Mouse (Mus musculus) spleen, adult 18-20 months (tissue): ENCODE results near the gene Cope.

Experiments used
- DNase-seq, 2 experiments: peaks; one replicate each; pipeline ENCODE4 v3.0.0; 2022; ENCODE audit warnings: mixed read lengths in 2 of 2

The Cope gene

DNA sequence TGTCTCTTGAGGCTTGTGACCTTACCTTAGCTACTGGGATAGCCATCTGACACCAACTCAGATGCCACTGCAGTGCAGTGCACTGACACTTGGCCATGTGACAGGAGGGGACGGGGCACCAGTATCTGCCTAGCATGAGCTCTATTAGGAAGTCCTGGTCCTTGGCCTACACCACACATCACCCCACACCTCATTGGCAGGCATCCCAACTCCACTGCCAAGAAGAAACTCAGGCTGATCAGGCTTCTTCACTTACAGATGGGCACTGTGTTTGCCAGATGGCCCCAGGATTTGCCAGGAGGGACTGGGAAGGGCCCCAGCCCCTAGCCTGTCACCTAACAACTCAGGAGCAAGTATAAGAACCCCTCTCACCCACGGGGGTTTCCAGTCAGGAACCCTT lies 11.1 kb downstream of the Cope start:
- DNase-seq, result no peak

GRCm38 (mm10) chr8:70315624-70316510 lies 13.5 kb downstream of the Cope start, which contains the start of gene Cers1:
Cers1 (plus strand) TSS chr8:70315775.
- DNase-seq, result peak in 1 of 2 experiments; percentile 34

GRCm38 (mm10) chr8:70316511-70317504 lies 14.5 kb downstream of the Cope start:
- DNase-seq, result no peak

DNA sequence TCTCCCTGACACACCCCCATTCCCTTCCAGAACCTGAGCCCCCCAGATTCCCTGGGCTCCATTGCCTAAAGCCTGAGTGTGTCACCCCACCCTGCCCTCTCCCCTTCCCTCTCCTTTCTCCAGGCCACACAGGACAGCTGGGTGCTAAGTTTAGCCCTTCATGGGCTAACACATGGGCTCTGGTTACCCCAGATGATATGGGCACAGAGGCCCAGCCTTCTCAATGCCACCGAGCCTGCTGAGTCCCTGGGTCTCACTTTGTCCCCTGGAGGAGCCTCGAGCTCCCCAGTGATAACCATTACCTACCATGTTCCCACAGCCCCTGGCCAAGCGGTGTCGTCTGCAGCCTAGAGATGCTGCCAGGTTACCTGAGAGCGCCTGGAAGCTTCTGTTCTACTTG lies 15.6 kb downstream of the Cope start:
- no peak for DNase-seq

DNA sequence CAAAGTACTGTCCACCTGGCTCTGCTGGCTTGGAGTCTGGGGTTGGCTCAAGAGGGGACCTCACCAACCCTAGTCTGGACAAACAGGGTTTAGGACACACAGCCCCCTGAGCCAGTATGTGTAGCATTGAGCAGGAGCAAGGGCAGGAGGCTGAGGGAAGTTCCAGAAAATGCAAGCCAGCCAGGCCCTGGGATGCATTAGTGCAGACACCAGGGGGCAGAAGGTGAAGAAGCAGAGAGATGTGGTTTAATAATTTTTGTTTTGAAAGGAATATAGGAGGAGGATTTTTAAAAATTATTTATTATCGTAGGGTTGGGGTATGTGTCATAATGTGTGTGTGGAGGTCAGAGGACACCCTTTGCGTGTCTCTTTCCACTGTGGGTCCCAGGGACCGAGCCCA lies 21.4 kb downstream of the Cope start:
- no peak for DNase-seq

- DNase-seq, result no peak
Measured at GRCm38 (mm10) chr8:70327512-70327911, 25.2 kb downstream of the Cope start.

DNA sequence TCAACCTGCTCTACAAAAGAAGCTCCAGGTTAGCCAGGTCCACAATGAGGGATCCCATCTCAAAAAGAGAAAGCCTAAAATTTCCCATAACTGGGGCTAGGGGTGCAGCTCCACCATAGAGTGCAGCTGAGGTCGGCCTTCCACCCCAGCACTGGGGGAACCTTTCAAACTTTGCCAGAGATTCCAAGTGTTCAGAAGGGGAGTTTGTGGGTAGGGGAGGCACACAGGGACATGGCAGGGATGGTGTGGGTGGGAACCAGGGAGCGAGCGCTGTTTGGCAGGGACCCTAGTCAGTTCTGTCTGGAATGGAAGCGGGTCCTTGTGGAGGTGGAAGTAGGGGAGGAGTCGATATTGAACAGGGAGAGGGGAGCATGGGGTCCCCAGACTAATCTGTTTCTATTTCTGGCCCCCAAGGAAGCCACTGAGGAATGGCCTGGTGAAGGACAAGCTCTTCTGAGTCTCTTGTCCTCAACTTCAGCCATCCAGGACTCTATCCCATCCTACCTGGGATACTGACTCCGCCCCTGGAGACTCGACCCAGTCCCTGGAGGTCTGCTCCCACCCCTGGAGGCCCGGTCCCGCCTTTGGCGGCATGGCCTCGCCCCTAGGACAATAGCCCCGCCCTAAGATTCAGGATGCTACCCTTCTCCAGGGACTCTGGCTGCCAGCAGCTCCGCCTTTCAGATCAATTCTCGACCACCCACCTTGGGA lies 27.0 kb downstream of the Cope start, which contains the start of gene Gdf1:
Gene Gdf1, plus strand, starts transcription at position 694 of the 711 bp plus-strand sequence.
- DNase-seq, result no peak

- no peak for DNase-seq
Measured at GRCm38 (mm10) chr8:70329835-70330740, 27.8 kb downstream of the Cope start.

DNA sequence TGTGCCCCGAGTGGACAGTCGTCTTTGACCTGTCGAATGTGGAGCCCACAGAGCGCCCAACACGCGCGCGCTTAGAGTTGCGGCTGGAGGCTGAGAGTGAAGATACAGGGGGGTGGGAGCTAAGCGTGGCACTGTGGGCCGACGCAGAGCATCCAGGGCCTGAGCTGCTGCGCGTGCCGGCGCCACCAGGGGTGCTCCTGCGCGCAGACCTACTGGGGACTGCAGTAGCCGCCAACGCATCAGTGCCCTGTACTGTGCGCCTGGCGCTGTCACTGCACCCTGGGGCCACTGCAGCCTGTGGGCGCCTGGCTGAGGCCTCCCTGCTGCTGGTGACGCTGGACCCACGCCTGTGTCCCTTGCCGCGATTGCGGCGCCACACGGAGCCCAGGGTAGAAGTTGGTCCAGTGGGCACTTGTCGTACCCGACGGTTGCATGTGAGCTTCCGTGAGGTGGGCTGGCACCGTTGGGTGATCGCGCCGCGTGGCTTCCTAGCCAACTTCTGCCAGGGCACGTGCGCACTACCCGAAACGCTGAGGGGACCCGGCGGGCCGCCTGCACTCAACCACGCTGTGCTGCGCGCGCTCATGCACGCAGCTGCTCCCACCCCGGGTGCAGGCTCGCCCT lies 28.5 kb downstream of the Cope start:
- DNase-seq, result no peak

DNA sequence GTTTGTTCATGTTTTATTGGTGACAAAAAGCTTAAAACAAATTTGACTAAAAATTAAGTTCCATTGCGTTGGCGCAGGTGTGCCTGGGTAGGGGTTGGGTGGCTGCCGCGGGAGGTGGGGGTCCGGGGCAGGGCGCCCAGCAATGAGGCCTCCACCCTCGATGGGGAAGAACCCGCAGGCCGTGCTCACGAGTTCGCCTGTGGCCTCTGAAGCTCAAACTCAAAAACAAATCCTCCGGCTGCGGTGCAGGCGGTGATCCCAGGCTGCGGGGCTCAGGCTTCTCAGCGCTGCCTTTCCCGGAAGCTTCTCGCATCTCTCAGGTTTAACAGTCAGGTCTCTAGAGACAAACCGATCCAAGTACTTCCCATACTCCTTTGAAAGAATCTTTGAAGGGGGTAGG lies 29.2 kb downstream of the Cope start:
- no peak for DNase-seq

DNA sequence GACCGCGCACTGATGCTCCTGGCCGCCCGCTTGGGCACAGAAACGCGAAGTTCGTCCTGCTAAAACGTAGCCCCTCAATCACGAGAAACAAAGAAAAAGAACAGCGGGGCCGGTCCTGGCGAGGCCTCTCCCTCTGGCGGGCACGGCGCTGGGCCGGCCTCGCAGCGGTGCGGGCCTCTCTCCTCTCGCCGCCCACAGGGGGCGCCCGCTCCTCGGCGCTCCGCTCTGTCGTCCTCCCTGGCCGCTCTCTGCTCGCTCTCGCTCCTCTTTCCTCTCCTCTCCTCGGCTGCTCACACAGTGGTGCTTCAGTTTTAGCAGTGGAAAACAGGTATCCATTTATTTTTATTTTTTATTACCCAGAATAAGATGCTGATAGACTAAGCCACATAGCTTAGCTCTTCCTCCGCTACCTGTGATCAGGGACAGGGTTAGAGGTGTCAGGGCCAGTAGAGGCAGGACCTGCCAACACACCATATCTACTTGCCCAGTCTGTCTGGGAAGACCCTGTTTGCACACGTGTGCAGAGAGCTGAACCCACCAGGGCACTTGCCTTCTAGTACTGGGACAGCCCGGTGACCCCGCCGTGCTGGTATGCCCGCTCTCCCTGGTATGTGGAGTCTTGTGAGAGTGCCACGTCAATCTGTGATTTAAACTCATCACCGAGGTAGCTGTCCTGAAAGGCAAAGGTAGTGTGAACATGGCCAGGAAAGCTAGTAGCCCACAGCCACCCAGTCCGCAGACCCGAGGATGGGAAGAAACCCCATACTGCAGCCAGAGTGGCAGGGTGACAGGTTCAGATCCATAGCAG lies 30.0 kb downstream of the Cope start:
- no peak for DNase-seq

DNA sequence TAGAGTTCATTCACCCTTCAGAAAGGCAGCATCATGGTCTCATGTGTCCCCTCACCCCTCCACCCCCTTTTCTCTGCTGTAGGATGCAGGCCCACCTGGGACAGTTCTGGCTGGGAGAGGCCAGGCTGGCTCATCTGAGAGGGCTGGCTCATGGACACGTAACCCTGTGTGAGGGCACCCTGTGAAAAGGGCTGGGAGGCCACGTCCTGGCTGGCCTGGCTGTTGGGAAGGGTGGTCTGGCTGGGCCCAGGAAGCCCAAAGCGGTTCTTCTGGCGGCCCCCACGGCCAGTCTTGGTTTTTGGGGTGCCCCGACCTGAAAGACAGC lies 30.5 kb downstream of the Cope start:
- DNase-seq, result no peak

DNA sequence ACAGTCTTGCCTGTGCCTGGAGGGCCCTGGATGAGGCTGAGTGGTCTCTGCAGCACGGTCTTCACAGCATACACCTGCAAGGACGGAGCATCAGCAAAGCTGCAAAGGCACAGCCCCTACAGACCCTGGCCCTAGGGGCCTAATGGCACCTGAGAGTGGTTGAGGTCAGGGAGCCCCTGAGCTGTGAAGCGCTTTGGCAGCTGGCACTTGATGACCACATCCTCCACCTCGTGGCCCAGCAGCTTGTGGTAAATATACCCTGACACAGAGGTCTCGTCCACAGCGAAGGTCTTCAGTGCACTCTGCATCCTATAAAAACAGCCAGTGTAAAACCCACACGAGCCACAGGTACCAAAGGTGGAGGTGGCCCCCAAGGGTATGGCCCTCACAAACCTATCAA lies 36.6 kb downstream of the Cope start:
- DNase-seq, result no peak

DNA sequence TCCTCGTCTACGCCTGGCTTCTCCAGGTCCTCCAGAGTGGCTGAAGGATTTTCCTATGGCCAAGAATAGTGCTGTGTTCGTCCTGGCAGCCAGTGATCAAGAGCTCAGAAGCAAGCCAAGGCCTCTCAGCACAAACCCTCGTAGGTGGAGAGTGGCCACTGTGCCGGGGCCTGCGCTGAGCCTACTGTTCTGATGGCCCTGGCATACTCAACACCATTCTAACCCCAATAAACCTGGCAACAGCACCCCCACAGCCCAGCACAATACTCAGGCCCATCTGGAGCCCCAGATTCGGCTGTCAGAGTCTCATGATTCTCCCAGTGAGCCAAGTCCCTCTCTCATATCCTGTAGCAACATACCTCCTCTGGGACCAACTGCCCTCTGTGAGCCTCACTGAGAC lies 38.3 kb downstream of the Cope start:
- DNase-seq, result no peak

- DNase-seq, result no peak
Measured at GRCm38 (mm10) chr8:70342007-70342406, 39.7 kb downstream of the Cope start.

DNA sequence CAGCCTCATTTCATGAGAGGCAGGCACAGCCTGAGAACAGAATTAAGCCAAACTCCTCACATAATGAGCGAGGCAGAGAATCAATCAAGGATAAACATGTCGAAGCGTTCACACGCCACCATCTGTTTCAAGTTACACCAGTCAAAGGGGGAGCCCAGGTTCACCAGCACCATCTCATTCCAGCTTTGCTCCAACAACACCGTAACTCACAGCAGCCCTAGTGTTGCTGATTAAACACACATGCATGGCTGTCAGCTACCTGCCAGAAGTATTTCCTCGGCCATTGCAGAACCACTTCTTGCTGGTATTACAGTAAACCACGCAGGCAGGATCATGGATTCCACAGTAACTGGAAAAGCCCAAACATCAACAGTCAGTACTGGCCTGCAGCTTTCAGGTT lies 40.8 kb downstream of the Cope start:
- no peak for DNase-seq

DNA sequence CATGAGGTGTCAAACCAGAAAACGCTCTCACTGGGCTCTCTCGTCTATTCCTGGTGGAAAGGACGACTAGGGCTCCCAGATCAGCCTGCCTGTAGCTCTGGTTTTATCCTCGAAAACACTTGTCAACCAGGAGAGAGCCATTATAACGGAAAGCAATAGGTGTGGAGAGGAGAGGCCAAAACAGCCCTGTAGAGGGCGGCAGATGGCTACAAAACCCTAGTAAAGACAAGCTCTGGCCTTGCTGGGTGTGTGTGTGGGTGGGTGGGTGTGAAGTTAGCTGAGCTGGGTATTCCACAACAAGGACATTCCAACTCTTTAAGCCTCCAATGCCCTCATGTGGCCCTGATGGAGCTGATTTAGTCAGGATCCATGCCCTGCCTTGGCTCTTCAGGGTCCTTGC lies 41.4 kb downstream of the Cope start:
- no peak for DNase-seq

DNA sequence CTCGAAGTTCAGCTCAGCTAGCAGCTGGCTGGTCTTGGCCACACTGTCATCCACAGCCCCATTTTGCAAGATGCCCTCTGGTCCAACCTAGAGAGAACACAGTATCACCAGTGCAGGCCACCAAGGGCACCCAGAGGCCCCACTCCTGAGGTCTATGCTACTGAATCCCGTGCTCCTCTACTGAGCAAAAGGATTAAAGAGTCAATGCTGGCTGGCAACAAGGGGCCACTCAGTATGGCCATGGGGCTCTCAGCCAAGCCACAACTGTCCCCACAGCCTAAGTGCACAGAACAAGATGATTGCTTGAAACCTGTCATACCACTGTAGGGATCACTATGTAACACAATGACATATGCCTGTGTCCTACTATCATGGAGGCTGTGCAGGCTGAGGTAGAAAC lies 42.0 kb downstream of the Cope start:
- DNase-seq, result no peak

DNA sequence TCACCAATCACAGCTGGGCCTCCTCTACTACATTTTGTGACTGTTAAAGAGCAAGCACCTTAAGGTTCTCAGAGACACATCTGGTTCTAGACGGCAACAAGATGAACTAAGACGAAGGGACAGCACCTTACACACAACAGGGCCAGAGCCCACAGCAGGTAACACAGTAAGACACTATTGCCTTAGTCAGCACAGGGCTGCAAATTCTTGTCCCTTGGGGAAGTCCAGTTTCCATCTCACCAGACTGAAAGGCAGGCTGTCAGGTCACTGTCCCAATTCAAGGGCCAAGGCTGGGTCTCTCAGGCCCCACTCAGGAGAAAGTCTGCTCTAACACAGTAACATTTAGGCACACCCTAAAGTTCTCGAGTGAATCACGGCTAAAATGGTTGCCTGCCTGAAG lies 45.1 kb downstream of the Cope start:
- no peak for DNase-seq

DNA sequence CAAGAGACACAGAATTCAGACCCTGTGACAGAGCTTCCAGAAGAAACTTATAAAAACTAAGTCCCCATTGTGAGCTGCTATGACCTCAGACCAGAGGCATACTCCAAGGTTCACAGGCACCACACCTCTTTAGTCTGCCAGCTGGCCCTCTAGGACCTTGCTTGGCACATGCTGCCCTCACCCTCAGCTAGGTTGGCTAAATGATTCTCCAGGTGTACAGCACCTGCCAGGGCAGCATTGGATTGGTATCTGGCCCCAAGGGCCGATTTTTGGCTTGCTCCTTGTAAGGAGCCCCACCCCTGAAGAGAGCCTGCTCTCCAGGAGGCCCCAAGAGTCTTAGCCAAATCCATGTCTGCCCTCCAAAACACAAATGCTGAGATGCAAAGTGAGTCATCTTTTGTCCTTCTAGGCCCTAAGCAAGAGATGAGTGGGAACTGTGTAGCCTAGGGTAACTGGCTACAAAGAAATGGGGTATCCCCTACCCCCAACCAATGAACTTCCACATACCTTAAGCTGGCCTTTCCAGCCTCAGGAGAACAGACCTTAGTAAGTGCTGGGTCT lies 45.6 kb downstream of the Cope start:
- DNase-seq, result no peak
